Mouse (Mus musculus) v-Abl transformed pro-B cells (cell line): Measurements from ENCODE around the gene Zfp280d.

Experiments
- in situ Hi-C, 2 experiments: fragments of 400-800 bp; cut with MboI; formaldehyde crosslinking; loops; one replicate each; pipeline ENCODE4 v1.15.1; 2025; ENCODE audit not compliant: unreplicated experiment in 2 of 2

Gene Zfp280d

DNA sequence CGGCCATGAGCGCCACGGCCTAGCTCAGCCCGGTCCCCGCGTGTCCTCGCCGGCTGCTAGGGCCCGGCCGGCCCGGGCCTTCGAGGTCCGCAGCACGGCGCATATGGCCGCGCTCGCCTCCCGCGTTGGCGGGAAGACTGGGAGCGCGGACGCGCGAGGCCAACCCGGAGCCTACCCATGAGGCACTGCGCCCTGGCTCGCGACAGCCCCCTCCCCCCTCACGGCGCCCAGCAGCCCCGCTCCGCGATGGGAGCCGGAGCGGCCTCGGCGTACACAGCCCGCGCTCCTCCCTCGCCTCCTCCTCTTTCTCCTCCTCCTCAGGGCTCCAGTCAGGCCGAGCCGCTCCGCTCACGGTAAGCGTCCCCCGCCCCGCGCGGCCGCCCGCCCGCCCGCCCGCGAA lies at the start of gene Zfp280d:
Gene Zfp280d, plus strand, starts transcription at position 184 of the 400 bp plus-strand sequence.
- in situ Hi-C loops: no loop called here

DNA sequence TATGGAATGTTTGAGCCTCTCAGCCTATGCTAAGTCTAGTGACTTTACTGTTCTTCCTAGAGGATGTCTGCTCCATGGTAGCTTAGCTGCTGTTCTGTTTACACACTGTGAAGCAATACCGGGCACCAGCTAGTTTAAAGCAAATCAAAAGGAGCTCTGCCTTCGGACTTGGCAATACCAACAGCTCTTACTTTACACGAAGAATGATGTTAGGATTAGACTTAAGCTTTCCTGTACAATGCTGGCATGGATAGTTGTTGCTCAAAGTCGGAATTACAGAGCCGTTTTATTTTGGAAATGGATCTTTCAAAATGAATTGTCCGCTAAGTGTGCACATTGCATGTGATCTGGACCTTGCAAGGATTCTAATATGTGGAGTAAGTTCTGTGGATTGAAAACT lies 48.1 kb upstream of the Zfp280d start:
- in situ Hi-C loops: no loop called here

DNA sequence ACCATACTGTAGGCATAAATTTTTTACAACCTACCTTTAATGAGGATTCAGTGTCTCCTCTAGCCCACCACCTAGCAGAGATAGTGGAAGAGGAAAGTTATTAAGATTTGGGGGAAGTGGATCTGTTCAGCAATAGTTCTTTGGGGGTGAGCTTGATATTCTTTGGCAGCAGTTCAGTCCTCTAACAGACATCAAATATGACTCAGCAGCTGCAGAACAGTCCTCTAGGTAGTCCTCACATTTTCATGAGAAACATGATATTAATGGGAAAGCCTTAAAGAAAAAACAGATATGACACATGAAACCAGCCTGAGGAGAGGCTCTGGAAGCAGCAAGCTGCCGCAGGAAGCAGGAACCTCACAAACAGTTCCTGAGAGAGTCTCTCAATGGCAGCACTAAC lies 22.0 kb upstream of the Zfp280d start:
- in situ Hi-C loops: no loop called here

DNA sequence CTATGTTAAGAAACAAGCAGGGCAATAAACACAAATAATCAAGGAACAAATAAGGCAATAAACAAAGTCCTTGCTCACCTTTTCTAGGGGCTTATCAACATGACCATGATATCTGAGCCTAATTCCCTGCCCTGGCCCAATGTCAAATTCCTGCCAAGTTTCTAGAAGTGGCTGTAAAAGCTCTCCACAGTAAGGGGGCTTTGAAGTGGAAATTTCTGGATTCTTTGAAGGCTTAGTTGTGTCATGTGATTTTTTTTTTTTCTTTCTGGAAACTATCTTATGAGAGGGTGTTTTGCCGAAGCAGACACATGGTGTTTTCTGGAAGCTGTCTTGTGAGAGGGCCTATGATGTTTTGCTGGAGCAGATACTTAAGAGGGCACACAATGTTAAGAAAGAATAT lies 19.4 kb upstream of the Zfp280d start:
- in situ Hi-C loops: no loop called here

DNA sequence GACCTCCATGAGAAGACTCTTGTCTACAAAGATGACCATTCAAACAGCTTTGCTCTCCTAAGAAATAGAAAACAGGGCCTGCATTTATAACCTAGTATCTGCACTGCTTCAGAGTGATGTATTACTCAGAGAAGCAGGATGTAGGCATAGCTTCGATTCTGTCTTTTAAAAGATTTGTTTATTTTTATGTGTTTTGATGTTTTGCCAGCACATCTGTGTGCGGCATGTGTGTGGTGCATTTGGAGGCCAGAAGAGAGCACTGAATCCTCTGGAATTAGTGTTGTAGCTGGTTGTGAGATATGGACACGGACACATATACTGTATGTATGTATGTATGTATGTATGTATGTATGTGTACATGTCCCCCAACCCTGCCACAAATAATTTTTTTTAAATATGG lies 18.0 kb upstream of the Zfp280d start:
- in situ Hi-C loops: no loop called here

DNA sequence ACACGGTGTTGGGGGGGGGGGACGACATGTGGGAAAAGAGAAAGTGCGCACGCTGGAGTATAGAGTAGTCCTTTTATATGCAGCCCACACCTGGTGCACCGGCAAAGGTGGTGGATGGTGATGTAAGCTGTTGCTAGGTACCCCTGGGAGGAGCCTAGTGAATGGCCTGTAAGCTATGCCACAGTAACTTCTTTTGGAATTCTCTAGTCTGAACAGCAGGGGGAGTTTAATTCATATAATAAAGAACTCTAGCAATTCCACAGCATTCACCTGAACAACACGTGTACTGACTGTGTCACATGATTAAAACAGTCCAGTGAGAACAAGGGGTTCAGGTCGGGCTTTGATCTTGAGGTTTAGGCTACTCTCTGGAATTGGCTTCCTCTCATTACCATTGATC lies 14.3 kb upstream of the Zfp280d start:
- in situ Hi-C loops: loop anchor here (5.0 kb wide), 1 partner anchor 147 kb away; no protein-coding TSS in a partner anchor

DNA sequence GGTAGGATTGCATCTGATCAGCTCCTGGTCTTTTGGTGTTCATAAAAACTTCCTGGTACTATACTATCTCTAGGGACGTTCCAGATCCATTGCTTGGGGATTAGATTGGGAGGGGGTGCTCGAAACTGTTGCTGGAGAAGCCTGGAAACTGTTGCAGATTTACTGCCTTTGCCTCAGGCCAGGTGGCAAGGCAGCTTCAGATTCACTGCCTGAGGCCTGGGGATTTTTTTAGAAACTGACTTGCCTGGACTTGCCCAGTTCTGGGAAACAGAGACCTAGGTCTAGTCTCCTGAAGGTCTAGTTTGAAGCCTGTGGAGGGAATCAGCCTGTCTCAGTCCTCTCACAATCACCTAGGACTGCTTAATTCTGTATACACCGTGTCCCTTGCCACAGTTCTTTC lies 9.8 kb upstream of the Zfp280d start:
- in situ Hi-C loops: loop anchor here (5.0 kb wide), 1 partner anchor 142 kb away; no protein-coding TSS in a partner anchor

DNA sequence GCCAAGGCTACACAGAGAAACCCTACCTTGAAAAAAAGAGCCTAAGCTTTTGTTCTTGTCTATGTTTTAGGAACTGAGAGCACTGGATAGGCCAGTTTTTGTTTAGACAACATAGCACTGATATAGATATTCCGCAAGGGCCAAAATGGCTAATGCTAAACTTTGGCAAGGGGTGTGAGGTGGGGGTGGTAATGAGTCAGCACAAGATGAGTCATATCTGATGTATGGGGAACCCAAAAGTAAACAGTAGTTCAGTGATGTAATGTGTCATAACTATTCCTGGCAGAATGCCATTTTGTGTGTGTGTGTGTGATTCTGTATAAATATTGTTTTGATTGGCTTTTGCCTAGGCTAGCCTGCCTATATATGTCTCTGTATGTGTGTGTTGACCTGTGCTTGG lies 4.5 kb upstream of the Zfp280d start:
- in situ Hi-C loops: no loop called here

DNA sequence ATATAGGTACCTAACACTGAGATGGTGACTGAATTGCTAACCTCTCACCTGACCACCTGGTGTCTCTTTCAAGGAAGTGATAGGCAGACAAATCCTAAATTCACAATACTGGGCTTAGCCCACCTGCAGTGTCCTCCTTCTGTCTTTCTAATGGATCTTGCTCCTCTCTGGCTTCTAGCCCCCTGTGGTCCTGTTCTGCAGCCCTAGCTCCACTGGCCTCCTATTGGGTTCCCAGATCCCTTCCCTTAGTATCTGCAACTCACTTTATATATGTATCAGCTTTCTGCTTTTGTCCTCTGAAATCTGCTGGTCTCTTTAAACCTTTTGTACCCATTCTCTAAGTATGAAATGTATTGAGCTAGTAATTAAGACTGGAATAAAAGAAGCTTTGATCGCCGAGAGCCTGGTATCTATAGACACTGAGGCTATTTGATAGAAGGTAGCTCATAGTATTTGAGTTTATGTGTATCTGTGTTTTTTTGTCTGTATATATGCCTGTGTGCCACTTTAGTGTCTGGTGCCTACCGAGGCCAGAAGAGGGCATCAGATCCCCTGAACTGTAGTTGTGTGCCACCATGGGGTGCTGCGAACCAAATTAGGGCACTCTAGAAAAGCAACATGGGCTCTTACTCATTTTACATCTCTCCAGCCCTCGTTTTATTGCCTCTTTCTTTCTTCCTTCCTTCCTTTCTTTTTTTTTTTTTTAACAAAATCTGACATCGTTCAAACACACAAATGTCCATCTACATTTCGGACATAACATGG lies 832 bp upstream of the Zfp280d start:
- in situ Hi-C loops: no loop called here

DNA sequence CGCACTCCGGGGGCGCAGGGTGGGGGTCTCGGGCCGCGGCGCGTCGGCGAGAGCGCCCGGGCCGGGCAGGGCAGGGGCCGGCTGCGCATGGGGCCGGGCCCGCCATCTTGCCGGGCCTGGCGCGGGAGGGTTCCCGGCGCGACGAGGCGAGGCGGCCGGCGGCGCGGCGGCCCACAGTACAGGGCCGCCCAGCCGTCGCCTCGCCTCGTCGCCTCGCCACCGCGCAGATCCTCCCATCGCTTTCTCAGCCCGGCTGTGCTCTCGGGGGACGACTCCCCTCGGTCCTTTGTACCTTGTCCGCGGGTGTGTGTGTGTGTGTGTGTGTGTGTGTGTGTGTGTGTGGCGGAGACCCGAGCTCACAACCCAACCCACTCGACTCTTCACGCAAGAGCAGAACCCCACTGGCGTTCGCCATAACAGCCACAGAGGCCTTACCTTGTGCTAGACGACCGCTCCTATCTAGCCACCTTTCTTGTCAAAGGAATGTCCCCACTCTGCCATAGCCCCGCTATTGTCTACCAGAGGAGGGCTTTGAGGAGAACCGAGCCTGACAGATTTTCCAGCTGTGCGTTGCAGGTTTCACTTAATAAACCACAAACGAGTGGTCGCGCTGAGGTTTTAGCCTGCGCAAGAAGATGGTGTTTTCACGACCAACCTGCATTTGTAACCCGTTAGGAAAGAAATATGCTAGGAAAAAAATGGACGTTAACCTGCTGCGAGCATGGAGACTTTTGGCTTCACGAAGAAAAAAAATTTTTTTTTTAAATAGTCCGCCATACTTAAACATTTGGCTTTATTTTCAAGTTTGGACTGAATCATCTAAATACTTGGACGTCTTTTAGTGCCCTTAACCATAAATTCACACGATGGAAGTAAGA lies 680 bp downstream of the Zfp280d start:
- in situ Hi-C loops: no loop called here

DNA sequence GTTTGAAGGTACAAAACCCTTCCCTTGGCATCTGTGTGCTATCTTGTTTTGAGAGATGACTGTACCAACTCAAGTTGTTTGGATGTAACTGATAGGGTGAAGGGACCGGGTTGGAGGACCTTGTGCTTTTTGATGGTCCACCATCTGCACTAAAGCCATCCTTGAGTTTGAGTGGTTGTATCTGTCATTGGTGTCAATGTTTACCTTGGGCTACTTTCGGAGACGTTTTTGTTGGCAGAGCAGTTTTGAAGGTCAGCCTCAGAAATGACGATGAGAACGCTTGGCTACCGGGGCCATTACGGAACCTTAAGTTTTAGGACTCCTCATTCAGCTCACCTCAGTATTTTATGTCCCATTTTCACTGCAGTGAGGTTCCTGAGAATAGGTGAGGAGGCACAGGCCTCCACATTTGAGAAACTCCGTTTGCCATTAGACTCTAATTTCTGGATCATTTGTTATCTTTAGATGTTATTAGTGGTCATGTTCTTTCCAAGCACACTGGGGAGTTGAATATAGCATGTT lies 1.4 kb downstream of the Zfp280d start:
- in situ Hi-C loops: no loop called here

DNA sequence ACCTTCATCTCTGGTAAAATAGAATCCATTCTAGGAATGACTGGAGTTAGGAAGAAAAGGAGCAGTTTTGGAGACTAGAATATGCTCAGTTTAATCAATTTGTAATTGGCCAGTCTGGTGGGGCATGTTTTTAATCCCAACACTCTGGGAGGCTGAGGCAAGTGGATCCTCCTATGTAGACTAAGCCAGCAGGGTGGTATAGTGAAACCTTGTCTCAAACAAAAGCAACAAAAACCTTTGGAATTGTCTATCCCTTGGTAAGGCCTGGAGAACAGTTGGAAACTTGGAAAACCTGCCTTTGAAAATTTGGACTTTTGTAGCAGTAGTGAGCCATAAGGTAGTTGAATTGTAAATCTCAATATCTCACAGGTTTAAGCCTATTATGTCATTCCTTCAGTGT lies 2.3 kb downstream of the Zfp280d start:
- in situ Hi-C loops: no loop called here

DNA sequence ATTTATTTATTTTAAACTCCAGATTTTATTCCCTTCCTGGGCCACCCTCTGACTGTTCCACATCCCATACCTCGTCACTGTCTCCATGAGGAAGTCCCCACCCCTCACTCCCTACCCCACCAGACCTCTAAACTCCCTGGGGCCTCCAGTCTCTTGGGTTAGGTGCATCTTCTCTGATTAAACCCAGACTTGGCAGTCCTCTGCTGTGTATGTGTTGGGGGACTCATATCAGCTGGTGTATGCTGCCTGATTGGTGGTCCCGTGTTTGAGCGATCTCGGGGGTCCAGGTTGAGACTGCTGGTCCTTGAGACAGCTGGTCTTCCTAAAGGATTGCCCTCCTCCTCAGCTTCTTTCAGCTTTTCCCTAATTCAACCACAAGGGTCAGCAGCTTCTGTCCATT lies 5.3 kb downstream of the Zfp280d start:
- in situ Hi-C loops: no loop called here

DNA sequence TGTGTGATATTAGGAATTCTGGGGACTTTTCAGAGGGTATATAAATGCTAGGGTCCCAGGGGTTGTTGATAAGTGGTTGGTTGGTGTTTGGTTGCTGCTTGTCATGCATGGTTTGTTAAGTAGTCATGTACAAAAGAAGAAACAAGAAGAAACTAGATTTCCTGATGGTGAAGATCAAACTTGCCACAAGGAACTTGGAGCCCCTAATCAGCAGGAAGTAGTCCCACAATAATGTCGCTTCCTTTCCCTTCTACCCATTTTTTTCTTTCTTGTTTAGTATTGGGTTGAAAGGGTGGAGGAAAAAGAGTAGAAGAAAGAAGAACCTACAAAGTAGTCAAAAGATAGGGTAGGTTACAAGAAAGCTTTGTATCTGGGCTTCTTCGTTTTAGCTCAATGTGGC lies 13.0 kb downstream of the Zfp280d start:
- in situ Hi-C loops: no loop called here

DNA sequence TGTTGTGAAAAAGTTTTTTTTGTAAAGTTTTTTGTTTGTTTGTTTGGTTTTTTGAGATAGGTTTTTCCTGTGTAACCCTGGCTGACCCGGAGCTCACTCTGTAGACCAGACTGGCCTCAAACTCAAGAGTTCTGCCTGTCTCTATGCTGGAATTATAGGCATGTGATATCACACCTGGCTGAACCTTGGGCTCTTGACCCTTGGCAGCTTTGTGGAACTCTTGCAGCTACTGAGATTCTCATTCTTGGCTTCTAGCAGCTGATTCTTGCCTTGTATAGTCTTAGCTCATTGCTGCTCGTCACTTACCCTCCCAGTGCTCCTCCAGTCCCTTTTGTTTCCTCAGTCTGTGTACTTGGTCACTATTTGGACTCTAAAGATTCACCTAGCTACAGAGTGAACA lies 13.6 kb downstream of the Zfp280d start:
- in situ Hi-C loops: no loop called here

DNA sequence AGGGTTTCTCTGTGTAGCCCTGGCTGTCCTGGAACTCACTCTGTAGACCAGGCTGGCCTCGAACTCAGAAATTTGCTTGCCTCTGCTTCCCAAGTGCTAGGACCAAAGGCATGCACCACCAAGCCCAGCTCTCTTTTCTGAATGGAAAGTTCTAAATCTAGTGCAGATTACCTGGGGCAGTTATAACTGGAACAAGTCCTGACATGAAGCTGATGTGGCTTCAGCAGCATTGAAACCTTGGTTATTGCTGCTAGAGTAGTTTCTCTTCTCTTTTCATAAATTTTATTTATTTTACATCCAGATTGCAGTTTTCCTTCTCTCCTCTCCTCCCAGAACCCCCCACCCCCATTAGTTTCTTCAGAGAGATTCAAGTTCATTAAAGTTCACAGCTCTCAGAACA lies 14.4 kb downstream of the Zfp280d start:
- in situ Hi-C loops: no loop called here

DNA sequence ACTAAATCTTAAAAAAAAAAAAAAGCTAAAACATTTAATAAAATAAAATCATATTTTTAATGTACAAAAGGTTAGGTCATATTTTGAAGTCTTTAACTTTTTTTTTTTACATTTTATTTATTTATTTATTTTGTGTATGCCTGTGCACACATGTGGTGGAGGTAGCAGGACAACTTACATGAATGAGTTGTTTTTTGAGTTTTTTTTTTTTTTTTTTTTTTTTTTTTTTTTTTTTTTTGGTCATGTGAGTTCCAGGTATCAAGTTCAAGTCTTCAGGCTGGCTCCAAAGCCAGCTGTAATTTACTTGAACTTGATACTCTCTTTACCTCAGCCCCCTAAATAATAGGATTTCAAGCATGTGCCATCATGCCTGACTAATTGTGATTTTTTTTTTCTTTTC lies 19.4 kb downstream of the Zfp280d start:
- in situ Hi-C loops: no loop called here

DNA sequence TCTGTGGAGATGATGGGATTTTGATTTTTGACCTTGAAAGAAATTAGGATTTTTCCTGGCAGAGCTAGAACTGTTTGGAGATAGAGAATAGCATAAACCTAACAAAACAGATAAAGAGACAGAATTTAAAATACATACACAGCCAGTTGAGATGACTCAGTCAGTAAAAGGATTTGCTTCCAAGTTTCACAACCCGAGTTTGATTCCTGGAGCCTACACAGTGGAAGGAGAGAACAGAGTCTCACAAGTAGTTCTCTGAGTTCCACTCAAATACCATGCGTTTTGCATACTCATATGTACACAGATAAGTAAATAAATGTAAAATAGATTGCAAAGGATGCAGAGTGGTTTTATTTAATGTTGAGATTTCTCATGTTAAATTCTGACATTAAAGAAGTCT lies 35.1 kb downstream of the Zfp280d start:
- in situ Hi-C loops: no loop called here

DNA sequence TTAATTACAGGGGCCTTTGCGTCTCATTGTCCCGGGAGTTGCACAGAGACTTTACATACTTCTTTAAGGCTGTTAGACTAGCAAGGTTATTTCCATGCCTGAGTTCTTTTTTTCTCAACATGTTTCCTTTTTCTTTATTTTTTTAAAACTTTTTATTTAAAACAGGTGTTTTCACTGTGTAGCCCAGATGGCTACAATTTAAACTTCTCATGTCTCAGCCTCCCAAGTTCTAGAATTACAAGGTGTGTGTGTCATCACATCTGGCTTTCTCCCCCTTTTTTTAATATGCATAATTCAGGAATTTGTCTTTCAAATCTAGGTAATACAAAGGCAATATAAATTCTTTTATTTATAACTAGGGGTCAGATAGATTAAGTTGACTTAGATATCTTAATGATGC lies 58.6 kb downstream of the Zfp280d start:
- in situ Hi-C loops: no loop called here

DNA sequence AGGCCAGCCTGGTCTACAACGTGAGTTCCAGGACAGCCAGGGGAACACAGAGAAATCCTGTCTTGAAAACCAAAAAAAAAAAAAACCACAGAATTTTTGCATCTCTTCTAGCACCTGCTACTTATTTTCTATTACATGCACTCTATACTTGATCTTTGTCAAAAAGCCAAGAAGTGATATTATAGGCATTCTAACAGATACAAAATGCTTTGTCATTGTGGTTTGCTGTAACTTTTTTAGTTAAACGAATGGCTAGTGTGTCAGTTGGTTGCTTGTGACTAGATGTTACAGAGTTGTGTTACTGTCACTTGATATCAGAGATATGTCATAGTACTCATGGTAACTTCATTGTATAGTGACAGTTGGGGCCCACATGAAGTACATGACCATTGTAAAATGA lies 61.4 kb downstream of the Zfp280d start:
- in situ Hi-C loops: no loop called here

DNA sequence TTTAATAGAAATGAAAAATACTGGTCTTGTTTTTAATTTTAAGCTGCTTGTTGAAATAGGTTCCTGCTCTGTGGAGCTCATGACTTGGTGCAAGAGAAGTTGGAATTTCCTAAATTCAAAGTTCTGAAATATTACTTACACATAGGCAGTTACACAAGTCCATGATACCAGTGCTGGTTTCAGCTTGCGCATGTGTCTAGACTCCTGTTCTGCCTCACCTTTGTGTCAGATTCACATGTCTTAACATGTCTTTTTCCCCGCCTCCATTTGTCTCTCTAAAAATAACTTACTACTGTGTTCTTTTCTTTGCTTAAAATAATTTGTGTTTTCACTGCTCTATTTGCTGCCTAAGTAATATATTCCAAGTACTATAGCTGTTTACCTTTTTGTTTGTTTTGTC lies 64.5 kb downstream of the Zfp280d start:
- in situ Hi-C loops: no loop called here

DNA sequence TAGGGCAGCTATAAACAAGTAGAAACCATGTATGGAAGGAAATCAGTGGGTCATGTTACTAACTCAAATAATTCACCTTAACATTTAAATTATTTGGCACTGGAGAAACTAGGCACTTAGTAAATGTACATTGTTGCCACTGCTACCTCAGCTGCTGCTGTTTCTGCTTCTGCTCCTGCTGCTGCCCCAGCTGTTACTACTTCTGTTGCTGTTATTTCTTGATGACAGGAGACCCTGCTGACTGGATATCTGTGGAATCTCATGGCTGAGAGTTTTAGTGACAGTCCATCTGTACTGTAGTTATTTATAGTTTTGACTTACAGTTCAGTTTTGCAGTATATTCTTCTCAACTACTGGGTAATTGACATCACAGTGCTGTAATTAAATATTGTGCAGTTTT lies 69.2 kb downstream of the Zfp280d start:
- in situ Hi-C loops: no loop called here
